Mouse (Mus musculus) stomach, postnatal 0 days (tissue): ENCODE measurements around the gene Plod2. TPM values are rescaled to one million over a fixed set of nuclear protein-coding genes. Genes with fewer than 3 reads are reported as not detected.

Experiments used
- ATAC-seq: fragments of 200-750 bp; cut with Nextera tagmentation; 2 replicates; pipeline ENCODE4 v1.8.0; 2017; ENCODE audit not compliant: low FRiP score, low TSS enrichment
- DNase-seq: peaks from one replicate; pipeline ENCODE4 v3.0.0-alpha.2; 2016; ENCODE audit warnings: low spot score
- H3K27ac ChIP-seq: fragments of 300-500 bp; sonication (generic); replicated peaks from 2 replicates; pipeline ENCODE4 v1.5.1; 2014; ENCODE audit warnings: mild to moderate bottlenecking, control low read depth
- H3K27me3 ChIP-seq: fragments of 300-500 bp; sonication (generic); 2 replicates; pipeline ENCODE4 v1.6.1; 2014; ENCODE audit warnings: low read length; ENCODE audit not compliant: control insufficient read depth, insufficient read depth
- H3K36me3 ChIP-seq: fragments of 300-500 bp; sonication (generic); 2 replicates; pipeline ENCODE4 v1.6.1; 2014; ENCODE audit warnings: low read length, mixed read lengths; ENCODE audit not compliant: control insufficient read depth, insufficient read depth
- H3K4me1 ChIP-seq: fragments of 300-500 bp; sonication (generic); replicated peaks from 2 replicates; pipeline ENCODE4 v1.6.1; 2014; ENCODE audit warnings: antibody characterized with exemption; ENCODE audit not compliant: control insufficient read depth, insufficient read depth
- H3K4me2 ChIP-seq: fragments of 300-500 bp; sonication (generic); replicated peaks from 2 replicates; pipeline ENCODE4 v1.6.1; 2014; ENCODE audit warnings: low read depth, mild to moderate bottlenecking, control low read depth, moderate library complexity
- H3K4me3 ChIP-seq: fragments of 300-500 bp; sonication (generic); 2 replicates; pipeline ENCODE4 v1.5.1; 2014; ENCODE audit warnings: low read depth, low read length, control low read depth
- H3K9ac ChIP-seq: fragments of 300-500 bp; sonication (generic); 2 replicates; pipeline ENCODE4 v1.6.1; 2014; ENCODE audit warnings: mild to moderate bottlenecking, low read length, control low read depth, mixed read lengths
- H3K9me3 ChIP-seq: fragments of 300-500 bp; sonication (generic); 2 replicates; pipeline ENCODE4 v1.6.1; 2016; ENCODE audit warnings: low read length; ENCODE audit not compliant: control insufficient read depth
- CTCF ChIP-seq: IDR thresholded peaks from 2 replicates; pipeline ENCODE4 v1.5.1; 2016; ENCODE audit warnings: antibody characterized with exemption, low read depth, mild to moderate bottlenecking, moderate library complexity
- EP300 ChIP-seq: optimal IDR thresholded peaks from 2 replicates; pipeline ENCODE3; 2016; ENCODE audit warnings: antibody characterized with exemption
- WGBS: fragments of 180-500 bp; shearing (Covaris S2); extraction: QIAGEN DNeasy Blood & Tissue Kit; methylation state at CpG from one replicate; pipeline ENCODE4 v1.1.7; 2014; 5-methylcytosine and 5-hydroxymethylcytosine counted together
- polyA plus RNA-seq: library from polyadenylated mRNA; unstranded; fragments of >200 nt; fragmentation: Nextera tagmentation; extraction: Ambion mirVana; gene quantifications from 2 replicates; pipeline ENCODE4 v1.2.1, GENCODE M21; 2015

Gene Plod2
- polyA plus RNA-seq, 1 experiment from 2014 or later: 17.5 TPM

DNA sequence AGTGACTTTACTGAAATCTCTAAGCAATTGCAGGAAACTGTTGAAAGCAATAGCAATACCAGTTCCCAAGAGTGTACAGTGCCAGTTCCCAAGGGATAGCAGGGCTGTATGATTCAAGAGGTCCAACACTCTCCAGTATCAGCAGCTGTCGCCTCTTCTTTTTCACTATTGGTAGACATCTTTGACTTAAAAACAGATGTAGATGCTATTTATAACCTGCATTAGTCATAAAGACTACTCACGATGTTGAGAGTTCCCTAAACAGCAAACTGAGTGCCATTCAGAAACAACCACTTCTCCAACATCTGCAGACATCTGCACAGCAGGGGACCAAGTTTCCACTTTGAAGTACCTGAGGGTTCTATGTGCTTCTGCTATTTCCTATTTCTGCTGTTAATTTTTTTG, 79.9 kb downstream of the Plod2 start:
- Histone ChIP-seq H3K9ac (no peak overlapping the region), H3K4me2 (no peak overlapping the region), H3K36me3 (no peaks in the 10 kb centered on the region), H3K27ac (no peak overlapping the region), H3K4me3 (no peak overlapping the region), H3K4me1 (no peaks in the 10 kb centered on the region), H3K27me3 (no peaks in the 10 kb centered on the region), H3K9me3 (no peaks in the 10 kb centered on the region)
- 43% methylated on average over 2 of the region's 2 CpGs for WGBS
- DNase-seq (no peak), ATAC-seq (no peak)
- TF ChIP-seq EP300: no peak
- no peak for TF ChIP-seq CTCF

DNA sequence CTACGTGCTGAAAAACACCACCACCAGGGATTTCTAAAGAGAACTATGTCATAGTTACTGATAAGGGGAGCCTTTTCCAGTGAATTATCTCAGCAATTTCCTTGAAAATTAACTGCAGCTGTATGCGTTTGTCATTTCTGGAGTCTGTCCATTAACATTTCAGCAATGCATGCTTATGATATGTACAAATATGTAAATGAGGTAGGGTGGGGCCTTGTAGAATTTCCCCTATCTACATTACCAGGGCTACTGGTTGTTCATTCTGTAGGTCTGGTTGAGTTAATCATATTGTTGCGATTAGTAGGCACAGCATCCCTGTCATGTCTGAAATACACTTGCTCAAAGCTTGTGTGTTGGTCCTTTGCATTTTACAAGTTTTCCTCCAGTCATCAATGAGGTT, 92.8 kb downstream of the Plod2 start:
- Histone ChIP-seq H3K36me3 (no peaks in the 10 kb centered on the region), H3K4me3 (no peak overlapping the region), H3K9ac (no peak overlapping the region), H3K9me3 (no peaks in the 10 kb centered on the region), H3K27ac (no peak overlapping the region), H3K4me1 (no peaks in the 10 kb centered on the region), H3K4me2 (no peak overlapping the region), H3K27me3 (no peaks in the 10 kb centered on the region)
- DNase-seq (no peak), ATAC-seq (no peak)
- no peak for TF ChIP-seq EP300
- TF ChIP-seq CTCF: no peak
- WGBS: 78% methylated on average over 3 of the region's 3 CpGs

DNA sequence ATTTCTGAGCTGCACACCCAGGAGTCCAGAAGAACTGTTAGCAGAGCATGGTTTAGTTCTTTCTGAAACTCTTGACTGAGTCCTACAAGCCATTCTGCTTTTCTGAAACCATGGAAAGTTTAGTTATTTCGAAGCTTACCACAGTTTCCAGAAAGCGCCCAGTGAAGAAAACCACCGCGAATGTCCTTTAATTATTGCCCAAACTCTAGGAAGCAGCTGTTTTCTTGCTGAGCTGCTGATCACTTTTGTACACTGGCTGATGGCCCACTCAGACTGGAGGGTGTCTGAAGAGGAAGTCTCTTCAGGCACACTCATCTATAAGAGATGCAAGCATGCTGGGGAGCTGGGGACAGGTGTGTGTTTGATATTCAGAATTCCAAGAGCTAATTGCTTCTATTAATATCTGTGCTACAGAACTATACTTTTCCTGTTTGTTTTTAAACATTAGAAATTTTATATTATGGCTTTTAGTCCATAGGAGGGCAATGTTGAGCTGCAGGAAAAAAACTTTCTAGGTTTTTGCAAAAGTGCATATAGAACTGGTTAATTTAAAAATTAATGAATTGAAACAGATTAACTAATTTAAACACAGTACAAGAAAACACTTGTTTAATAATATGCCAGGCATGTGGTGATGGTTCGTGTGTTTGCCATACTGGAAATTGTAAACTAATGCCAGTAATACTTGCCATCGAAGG, 97.3 kb downstream of the Plod2 start:
- Histone ChIP-seq H3K4me1 (no peaks in the 10 kb centered on the region), H3K4me3 (no peak overlapping the region), H3K27me3 (no peaks in the 10 kb centered on the region), H3K9me3 (no peaks in the 10 kb centered on the region), H3K4me2 (no peak overlapping the region), H3K9ac (no peak overlapping the region), H3K27ac (no peak overlapping the region), H3K36me3 (no peaks in the 10 kb centered on the region)
- WGBS: 65% methylated on average over 6 of the region's 6 CpGs
- TF ChIP-seq CTCF (peak; percentile 56), EP300 (no peak)
- no peak for DNase-seq
- no peak for ATAC-seq

DNA sequence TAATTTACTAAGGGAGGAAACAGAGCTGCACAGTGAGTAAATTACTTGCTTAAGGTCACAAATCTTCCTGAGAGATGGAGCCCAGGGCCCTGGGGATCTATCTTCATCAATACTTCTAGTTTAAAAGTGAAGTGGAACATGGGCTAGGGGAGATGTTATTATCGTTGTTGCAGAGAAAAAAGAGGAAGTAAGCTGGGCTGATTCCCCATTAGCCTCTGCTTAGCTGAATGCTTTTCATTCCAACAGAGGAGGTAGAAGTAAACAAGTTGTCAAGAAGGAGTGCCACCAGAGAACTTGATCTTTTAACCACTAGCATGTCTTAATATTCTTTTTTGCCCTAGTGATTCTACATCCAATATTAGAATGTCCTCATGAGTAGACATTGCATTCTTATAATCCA, 99.7 kb downstream of the Plod2 start:
- no peak overlapping the region for H3K4me2 ChIP-seq
- H3K36me3 ChIP-seq: no peaks in the 10 kb centered on the region
- no peak overlapping the region for H3K4me3 ChIP-seq
- H3K4me1 ChIP-seq: no peaks in the 10 kb centered on the region
- no peak for ATAC-seq
- 27% methylated on average over 1 of the region's 1 CpGs for WGBS
- DNase-seq: no peak
- TF ChIP-seq EP300 (no peak), CTCF (no peak)
- no peaks in the 10 kb centered on the region for H3K9me3 ChIP-seq
- H3K27ac ChIP-seq: no peak overlapping the region
- H3K27me3 ChIP-seq: no peaks in the 10 kb centered on the region
- H3K9ac ChIP-seq: no peak overlapping the region

Other genes with a start within 250 kb of the Plod2 start
- gene 1700057G04Rik, start 232.8 kb upstream of the Plod2 start, polyA plus RNA-seq: not detected in 2 replicates
- gene Plscr4, start 84.8 kb upstream of the Plod2 start, polyA plus RNA-seq: 9.2 and 9.8 TPM in 2 replicates